10 mouse cellular contexts compared by ENCODE assay signal in genomic region chr7:29992698-29993097, GRCm38 (mm10).
"Had no signal": no experiment of that assay in that cellular context is flagged by ENCODE, and none has a peak within 500 bp of the region (broad histone marks: within the 10 kb centered on the region; RNA-seq: fewer than 3 reads in every experiment).

No protein-coding gene starts in this region.

- DNase-seq: lung, adult 18-20 months; lung, embryonic 14.5 days; lung, postnatal 10 days; lung, postnatal 4 days; midbrain, embryonic 14.5 days; right cerebral cortex, postnatal 14 days; thymus, adult 2 months; thymus, postnatal 25 days; thymus, postnatal 4 days had no signal

- ATAC-seq: midbrain, embryonic 16.5 days had no signal
